Mouse (Mus musculus): ENCODE data around the gene Galnt10. TPM values are rescaled to one million over a fixed set of nuclear protein-coding genes. Genes with fewer than 3 reads are reported as not detected.

The Galnt10 gene
- 12.8 and 15.4 TPM in 2 replicates for polyA plus RNA-seq (2012; rRNA removed)

DNA sequence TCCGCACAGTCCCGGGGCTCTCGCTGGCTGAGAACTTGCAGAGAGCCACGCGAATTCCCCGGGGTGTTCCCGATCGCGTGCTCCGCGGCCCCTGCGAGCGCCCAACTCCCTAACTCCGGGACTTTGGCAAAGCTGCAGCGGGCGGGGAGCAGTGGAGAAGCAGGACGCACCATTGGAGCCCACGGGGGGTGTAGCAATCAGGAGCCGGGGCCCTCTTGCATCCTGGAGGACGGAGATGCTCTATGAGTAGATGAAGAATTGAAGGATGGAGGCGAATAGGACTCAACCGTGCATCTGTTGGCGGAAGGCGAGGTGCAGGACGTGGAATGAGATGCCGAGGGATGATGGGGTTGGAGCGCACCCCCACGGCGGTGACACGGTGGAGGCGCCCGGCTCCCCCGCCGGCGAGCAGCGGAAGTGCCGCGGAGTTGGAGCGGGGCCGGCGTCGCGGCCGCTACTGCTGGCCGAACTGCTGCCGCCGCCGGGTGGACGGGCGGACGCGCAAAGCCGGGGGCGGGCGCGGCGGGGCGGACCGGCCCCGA lies at the start of gene Galnt10:
Galnt10 (plus strand) TSS at position 425 of the 542 bp plus-strand sequence.

DNA sequence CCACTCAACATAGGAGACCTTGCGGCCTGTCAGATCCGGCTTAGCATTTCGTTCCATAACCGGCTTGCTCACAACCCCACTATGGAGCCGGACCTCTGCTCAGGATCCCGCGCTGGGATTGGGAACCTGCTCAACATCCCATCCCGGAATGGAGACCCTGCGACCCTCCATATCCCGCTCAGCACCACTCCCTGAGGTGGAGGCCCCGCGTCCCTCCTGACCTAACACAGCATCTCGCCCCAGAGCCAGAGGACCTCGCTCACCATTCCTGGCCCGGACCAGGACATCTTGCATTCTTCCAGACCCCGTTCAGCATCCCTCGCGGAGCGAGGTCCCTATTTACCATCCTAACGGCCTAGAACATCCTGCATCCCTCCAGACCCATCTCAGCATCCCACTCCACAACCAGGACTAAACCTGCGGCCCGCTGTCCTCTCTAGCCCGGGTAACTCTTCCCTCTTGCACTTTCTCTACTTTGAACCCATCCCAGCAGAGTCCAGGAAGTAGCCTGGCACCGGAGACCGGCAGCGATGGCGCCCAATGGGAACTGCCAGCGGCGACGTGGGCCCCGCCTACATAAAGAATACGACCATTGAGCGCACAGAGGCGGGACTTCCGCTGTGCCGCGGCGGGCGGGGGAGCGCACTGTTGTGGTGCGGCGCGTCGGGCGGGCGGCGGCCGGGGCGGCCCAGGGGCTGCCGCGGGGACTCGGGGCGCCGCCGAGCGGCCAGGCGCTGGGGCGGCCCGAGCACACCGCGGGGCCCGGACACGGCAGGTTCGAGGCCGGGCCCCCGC lies 155.9 kb downstream of the Galnt10 start, which contains the start of gene Sap30l:
Sap30l (plus strand) TSS at position 667 of the 795 bp plus-strand sequence.

GRCm38 (mm10) chr11:57832552-57833201 lies 187.4 kb downstream of the Galnt10 start, which contains the start of gene Hand1:
Hand1 (minus strand) TSS chr11:57832818.

Other genes starting within 250 kb of the Galnt10 start
- gene Fam114a2, start 126.8 kb upstream of the Galnt10 start, polyA plus RNA-seq (2012; rRNA removed) = 72.7 and 78.5 TPM in 2 replicates
- 32.1 and 34.3 TPM in 2 replicates for gene Mfap3, start 126.8 kb upstream of the Galnt10 start, polyA plus RNA-seq (2012; rRNA removed)
- gene Sap30l, start 156.2 kb downstream of the Galnt10 start, polyA plus RNA-seq (2012; rRNA removed) = 32.7 and 37.2 TPM in 2 replicates
- 0.30 TPM in 1 of 2 replicates, not detected in the other for gene Hand1, start 187.4 kb downstream of the Galnt10 start, polyA plus RNA-seq (2012; rRNA removed)

Measured in central nervous system, embryonic 14 days (tissue).